Mouse (Mus musculus) stomach, postnatal 0 days (tissue): Measurements from ENCODE around the gene Hoxa2.

Source experiments
- CTCF ChIP-seq: IDR thresholded peaks from 2 replicates; pipeline ENCODE4 v1.5.1; 2016; ENCODE audit warnings: antibody characterized with exemption, low read depth, mild to moderate bottlenecking, moderate library complexity
- EP300 ChIP-seq: optimal IDR thresholded peaks from 2 replicates; pipeline ENCODE3; 2016; ENCODE audit warnings: antibody characterized with exemption

DNA sequence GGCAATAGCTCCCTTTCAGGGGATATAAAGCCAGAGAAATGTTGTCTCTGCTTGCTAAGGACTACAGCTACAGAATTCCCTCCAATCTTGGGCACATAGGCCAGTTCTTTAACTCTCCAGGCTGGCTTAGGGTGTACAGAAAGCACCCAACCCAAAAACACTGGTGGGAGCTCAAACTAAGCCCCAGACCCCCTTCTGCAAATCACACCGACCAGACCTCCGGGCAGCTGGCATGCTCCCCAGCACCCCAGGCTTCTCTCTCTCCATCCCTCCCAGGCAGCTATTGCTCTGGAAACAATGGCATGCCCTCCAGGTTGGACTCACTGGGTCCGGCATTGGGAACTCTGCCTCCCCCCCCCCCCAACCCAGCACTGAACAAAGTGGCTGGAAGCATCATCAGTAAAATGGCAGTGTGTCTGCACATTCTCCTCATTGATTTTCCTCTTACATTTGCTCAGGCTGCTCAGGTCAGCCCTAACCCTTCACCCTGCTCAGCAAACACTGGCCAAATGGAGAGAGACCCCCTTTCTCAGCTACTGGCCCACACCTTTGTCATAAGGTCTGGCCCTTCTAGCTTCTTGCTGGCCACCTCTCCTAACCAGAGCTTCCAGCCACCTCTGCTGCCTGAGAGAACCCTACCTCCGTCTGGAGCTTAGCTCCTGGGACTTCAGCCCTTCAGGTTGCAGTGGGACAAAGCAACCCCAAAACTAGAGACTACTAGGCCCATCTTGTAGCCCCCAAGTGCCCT is 14.5 kb upstream of the Hoxa2 start:
- TF ChIP-seq EP300 (no peak), CTCF (no peak)
